Mouse (Mus musculus) ovary, postnatal 10 days (tissue): ENCODE measurements around the gene Pex5l.

Experiments used
- DNase-seq: peaks from one replicate; pipeline ENCODE4 v3.0.0; 2022; ENCODE audit warnings: low spot score

Gene Pex5l

DNA sequence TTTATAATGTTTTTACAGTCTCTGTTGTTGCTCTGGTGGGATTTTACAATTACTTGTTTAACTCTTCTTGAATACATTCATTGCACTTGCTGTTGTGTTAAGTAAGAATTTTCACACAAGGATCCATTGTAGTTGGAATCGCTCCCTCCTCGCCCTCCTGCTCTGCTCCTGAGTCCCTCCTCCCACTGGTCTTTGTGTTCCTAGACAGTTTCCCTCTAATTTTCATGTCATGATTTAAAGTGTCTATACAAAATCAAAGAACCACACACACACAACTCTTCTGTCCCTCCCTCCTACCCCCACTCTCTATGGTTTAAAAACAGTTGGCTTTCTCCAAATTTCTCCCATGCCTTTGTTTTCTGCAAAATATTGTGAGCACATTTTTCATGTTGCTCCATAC lies 81.6 kb downstream of the Pex5l start:
- DNase-seq = no peak

DNA sequence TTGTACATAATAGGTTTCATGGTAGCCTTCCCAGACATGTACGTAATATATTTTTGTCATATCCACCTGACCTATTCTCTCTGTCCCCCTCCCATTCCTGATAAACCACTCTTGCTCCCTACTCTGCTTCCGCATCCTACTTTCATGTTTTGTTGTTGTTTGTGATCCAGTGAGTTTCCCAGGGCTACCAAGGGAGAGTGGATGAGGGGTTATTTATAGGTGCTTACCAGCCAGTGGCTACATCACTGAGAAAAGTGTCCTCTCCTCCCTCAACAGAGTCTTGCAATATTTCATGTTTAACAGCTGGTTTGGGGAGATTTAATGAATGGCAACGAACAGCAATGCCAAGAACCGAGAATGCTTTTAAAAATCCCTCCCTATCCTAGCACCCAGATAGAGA lies 82.0 kb downstream of the Pex5l start:
- DNase-seq = no peak

DNA sequence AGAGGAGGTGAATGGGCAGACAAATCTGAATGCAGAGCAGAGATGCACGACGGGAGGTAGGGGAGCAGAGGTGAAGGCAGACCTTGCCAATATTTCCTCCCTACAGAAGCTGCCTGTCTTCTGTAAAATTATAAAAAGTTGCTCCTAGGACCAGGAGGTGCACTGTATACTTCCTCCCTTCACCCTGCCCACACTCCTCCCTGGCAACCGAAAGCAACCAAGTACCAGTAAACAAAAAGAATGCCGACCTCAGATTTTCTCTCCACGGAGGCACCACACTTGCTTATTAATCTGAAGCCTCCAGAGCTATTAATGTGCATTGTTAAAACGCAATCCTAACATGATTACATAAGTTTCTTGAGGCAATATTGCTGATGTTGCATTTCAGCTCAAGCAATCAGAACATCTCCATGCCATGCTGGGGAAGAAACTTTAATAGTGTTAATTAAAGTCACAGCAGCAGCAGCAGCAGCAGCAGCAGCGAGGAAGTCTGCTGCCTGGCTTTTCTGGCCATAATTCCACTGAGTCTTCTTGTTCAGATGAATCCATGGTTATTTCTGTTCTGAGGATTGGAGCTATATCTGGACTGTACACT lies 82.6 kb downstream of the Pex5l start:
- DNase-seq = no peak

DNA sequence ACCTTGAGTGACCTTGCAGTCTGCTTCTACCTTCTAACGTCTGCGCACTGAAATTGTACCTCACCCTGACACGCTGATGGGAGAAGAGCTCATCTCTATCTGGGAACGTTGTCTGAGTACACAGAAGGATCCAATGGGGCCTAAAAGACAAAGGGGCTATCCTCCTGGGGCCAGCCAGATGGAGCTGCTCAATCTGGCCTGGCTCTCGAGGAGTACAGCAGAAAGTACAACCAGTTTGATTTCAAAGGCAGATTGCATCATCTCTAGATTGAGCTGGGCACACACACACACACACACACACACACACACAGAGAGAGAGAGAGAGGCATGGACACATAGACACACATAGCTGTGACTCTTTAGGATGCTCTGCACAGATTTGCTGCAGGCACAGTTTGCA lies 94.7 kb downstream of the Pex5l start:
- DNase-seq = no peak

DNA sequence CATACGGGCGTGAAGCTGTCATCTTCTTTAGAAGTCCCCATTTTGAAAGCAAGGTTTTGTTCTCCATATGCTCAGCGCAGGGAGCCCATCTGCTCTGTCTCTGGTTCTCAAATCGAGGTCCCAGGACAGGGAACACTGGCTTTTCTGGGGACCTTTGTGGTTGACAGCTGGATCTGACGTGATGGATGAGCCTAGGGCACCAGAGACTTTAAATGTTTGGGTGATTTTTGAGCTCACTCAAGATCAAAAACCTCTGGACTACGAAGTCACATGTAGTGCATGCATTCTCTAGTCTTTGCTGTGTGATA lies 98.3 kb downstream of the Pex5l start:
- DNase-seq = no peak

DNA sequence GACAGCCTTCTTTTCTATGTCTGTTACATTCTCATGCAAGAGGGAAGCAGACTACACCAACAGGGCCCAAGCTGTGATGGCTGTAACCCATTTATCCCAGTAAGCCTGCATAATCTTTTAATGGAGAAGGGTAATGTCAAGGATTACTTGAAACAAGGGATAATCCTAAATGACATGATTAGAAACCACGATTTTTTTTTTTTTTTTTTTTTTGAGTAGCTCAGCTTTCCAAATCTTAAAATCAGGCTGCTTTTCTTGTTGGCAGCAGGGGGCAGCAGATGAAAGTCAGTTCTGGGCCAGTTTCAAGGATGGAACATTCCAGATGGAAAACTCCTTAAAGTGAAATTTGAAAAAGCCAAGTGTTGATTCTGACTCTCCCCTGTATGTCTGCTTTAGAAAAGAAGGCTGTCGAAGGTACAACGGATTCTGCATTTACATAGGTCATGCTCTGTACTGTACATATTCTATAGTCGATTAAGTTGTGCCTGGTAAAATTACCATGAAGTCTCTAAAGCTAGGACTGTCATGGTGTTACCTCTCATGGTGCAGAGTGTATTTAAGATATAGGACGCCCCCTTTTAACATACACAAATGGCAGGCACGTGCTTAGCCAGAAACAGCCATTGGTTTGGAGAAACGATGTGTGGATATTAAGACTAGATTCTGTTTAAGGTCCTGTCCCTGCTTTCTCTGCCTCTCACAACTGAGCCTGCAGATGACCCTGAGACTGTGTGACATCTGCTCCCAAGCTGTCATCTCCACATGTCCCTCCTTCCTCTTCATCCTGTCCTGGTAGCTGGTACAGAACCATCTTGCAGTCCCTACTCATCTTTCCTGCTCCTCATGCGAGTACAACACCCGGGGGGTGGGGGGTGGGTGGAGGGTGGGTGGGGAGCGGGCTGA lies 98.9 kb downstream of the Pex5l start:
- DNase-seq = no peak

DNA sequence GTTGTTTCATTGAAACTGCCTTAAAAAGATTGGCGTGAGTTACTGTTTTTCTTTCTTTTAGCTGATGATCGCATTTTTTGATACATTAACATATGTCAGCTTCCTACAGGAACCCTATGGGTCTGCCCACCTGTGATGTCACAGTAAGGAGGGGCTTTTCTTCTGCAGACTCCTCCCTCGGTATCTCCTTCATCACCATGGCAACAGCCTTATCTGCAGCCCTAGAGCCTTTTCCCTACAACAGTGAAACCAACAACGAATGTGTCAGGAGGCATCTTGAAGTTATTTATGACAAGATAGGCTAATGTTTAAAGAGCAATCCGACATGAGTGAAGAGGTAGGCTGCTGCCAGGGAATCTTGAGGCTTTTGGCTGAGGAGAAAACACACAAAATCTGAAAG lies 118.5 kb downstream of the Pex5l start:
- DNase-seq = no peak

DNA sequence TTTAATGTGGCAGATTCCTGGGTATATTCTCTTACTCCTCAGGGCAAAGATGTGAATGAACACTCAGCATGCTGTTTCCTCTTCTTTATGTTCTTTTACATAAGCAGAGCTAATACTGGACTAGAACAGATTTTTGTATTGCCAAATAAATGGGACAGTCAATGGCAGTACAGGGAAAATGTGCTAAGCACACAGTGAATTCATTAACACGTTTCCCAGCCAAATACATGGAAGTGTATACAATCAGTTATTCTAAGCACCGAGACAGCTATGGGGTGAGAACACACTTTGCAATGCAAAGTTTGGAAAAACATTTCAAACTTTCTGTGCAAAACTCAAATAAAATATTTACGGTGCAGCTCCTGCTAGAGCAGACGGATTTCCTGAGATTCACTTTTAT lies 139.1 kb downstream of the Pex5l start:
- no peak for DNase-seq

DNA sequence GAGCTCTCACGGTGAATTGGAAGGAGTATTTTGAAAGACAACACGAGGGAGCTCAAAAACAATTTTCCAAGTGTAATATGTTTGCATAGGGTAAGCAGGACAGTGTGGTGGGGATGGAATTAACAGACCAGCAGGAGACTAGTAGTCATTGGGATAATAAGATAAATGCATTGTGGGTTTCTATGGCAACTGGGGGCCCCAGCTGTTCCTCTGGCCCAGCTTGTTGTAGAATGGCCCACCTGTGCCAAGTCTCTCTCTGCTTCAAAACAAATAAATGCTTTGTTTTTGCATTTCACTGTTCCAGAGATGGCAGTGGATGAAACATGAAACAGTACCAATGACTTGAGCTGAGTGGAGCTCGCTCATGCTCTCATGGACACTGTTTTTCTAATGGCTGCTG lies 141.3 kb downstream of the Pex5l start:
- DNase-seq = no peak

DNA sequence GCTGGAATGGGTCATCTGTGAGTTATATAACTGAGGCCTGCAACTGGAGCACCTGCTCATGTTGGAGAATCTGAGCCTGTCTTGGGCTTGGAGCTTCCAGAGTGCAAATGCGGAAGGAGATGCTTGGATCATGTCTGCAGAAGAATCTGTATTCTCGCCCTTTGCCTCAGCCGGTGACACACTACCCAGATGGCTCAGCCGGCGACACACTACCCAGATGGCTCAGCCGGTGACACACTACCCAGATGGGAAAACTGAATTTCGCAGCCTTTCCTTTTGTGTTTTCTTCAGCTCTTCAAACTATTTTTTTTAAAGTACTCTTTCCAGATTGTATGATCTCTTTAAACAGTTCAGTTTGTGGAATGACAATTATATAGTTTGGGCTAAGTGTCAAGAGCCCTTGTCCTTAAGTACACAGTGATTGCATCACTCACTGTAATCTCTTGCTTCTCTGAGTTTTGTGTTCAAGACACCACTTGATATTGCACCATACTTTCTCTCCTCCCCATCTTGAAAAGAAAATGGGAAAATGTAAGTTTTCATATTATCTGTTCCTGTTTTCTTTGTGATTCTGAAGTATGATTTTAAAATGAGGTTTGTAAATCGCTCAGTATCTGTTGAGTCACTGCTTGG lies 142.5 kb downstream of the Pex5l start:
- DNase-seq = no peak

DNA sequence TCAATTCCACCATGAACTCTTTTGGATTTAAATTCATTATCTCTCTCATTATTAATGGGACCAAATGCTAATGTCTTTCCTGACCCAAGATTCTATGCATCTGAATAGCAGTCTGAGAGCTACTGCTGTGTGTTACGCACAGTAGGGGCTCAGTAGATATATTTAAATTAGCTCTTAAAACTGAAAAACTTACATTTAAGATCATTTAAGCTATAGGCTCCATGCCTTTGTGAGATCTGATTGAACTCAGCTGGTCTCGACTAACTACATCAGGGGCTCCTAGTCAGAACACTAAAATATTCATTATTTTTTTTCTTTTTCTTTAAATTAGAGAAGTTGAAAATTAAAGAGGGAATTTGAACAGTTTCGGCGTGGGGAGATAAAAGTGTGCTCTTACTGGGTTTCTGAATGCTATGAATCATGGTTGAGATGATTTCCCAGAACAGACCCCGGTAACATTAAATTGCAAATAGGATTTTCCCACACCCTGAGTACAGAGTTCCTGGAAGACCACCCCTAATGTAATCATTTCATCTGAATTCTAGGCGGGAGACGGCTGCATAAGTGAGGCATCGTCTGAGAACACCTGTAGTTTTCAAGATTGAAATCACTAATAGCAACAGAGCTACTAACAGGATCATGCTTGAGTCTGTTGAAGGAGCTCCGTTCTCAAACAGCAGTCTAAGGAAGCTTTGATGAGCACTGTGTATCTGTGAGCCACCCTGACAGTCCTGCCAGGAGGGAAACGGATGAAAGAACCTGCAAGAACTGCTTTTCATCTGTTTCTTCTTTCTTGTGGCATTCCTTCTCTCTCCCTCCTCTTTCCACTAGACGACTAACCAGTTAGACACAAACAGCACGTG lies 151.1 kb downstream of the Pex5l start:
- DNase-seq = no peak

DNA sequence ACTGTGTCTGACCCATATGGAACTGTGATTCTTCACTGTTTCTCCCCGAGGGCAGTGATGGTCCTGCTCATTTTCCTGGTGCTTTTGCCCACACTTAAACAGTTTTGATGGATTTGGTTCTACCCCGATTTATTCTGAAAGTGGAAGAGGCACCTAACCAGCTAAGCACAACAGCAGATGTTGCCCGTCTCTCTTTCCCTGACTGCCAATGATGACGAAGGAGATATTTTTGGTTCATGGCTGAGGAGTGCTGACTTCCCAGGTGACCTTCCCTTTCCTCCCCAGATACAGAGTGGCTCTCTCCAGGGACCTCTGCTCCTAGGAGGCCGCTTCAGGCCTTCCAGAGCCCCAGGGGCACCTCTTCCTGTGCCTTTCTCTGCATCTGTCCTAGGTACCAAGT lies 155.2 kb downstream of the Pex5l start:
- no peak for DNase-seq

DNA sequence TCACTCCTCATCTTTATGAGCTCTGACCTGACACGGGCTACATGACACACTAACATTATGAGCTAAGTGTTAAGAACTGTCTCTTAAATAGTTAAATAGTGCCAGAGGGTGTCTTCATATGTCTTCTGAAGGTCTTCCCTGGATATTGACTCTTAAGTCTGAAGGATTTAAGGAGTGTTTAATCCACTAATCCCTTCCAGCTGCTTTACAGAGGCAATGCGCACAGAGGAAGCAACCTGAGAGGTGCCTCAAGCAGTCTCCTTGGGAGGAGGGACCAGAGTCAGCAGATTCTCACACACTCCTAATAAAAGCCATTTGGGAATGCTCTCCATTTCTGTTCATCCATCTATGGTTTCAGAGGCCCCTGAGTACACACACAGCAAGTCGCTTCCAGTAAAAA lies 157.9 kb downstream of the Pex5l start:
- no peak for DNase-seq

DNA sequence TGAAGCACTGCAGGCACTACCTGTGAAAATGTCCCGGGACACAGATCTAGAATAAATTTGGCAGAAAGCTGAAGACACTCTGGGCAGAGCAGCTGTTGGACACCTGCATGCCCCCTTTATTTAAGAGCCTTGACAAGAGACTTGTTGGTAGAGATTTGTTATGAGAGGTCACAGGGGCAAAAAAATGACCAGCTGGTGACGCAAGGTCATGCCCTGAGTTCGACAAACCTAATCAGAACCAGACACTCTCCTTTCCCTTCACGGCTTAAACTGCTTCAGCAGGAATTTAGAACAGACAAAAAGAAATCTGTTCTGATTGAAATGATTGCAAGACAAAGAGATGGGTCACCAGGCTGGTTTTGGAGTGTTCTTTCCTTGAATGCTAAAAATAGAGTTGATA lies 163.1 kb downstream of the Pex5l start:
- DNase-seq = no peak

DNA sequence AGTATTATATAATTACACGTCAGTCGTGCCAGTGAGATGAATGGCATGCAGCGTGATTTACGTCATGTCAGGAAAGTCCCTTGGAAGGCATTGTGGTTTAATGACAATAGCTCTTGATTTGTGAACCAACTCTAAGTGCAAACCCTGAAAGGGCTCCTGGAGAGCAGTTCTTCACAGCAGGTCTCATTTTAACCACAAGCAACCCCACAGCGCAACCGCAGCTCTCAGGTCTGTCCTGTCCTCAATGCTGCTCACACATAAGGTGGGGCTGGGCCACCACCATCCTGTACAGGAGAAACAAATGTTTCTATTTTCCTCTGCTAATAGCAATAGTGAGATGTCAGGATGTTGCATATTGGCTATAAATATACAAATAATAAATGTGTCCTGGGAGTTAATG lies 163.8 kb downstream of the Pex5l start:
- no peak for DNase-seq

DNA sequence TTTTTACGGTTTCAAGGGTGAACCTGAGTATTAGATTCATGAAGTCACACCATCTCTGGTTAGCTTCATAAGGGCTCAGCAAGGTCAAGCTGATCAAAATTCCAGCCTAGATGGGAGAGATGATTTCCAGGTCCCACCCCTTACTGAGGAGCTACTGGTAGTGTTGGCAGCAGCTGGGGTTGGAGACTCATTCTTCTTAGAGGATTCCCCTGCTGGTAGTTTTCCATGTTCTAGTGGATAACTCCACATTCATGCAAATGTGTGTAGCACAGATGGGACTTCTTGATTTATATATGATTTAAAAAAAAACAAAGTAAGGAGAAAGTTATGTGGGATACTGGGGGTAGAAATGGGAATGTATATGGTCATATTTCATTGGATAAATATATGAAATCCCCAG lies 172.8 kb downstream of the Pex5l start:
- DNase-seq = no peak

DNA sequence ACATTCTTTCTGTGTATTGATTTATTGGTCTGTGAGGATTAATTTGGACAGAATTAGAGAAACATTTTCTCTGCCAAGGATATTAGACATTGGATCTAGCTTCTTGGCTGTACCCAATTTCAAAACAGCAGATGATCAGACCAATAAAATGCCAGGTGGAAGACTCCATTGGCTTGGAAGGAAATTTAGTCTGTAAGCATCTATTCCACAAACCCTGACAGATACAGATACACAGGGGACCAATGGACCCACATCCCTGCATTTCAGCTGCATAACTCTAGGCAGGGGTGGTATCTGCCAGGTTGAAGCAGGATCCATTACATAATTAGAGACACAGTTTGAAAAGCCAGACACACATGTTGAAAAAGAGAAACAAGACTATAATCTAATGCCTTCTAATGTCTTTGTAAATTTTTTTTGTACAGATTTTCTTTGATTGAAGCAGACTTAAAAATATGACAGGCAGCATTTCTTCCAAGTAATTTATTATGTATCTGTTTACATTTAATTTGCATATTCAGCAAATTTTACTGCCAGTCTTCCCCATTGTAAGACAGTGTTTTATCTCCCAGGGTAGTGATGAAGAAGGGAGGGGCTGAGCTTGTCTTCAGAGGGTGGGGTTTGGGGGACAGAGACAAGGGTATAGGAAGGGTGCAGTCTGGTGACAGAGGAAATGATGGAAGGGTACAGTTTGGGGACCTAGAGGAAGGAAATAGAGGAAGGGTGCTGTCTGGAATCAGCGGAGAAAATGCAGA lies 174.2 kb downstream of the Pex5l start:
- DNase-seq = no peak

DNA sequence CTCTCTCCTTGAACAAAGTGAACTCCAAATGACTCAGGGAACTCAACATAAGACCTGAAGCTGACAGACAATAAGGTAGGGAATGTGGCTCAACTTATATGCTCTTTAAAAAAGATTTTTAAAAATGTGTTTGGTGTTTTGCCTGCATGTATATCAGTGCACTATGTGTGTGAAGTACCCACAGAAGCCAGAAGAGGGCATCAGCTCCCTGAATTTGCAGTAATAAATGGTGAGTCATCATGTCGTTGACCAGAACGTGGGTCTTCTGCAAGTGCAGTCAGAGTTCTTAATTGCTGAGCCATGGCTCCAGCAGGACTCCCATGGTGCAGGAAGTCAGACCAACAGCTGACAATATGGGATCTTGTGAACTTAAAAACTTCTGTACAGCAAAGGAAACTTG lies 177.5 kb downstream of the Pex5l start:
- DNase-seq = no peak

DNA sequence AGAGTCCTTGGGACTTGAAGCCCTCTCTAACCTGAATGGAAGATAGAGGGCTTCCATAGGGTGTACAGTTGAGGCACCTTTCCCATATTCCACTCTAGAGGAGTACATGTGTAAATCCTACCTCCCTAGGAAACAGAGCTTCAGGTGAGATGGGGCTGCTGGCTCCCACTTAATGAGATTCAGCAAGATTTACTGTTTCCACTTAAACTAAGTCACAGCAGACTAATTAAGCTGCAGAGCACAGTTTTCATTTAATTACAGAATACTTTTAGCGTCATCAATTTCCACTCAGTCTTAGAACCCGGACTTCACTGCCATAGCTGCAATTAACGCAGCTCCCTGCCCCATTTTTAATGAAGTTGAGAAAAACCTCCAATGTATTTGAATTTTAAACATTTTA lies 181.6 kb downstream of the Pex5l start:
- DNase-seq = no peak

DNA sequence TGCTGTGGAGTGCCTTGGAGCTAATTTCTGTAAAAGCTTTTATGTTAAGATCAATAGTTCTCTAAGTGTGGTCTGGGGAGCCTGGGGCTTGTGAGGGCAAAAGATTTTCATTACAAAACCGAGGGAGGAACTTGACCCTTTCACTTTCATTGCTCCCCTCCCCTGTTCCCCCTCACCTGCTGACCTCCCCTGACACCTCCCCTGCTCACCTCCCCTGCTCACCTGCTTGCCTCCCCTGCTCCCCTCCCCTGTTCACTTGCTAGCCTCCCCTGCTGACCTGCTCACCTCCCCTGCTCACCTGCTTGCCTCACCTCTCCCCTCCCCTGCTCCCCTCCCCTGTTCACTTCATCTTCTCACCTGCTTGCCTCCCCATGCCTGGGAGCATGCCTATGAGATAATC lies 191.7 kb downstream of the Pex5l start:
- DNase-seq = no peak

DNA sequence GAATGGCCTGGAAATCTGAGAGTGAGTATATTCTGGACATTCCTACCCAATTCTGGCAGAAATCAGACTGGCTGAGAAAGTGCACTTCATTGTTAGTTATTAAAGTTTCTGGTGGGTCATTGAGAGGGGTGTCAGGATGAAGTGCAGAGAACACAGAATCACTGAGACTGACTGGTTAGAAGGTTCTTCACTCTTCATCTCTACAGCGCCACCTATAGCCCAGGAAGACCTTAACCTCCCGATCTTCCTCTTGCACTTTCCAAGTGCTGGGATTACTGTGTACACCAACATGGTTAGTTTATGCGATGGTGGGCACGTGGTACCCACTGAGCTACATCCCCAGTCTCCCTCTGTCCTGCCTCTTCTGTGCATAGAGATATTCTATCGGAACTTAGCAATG lies 195.6 kb downstream of the Pex5l start:
- DNase-seq = no peak
